Mouse (Mus musculus) midbrain, embryonic 12.5 days (tissue): ENCODE results near the gene Arhgap15. TPM values are rescaled to one million over a fixed set of nuclear protein-coding genes. Genes with fewer than 3 reads are reported as not detected.

Source experiments
- ATAC-seq: fragments of 200-750 bp; cut with Nextera tagmentation; 2 replicates; pipeline ENCODE4 v1.8.0; 2017; ENCODE audit warnings: low read depth, moderate TSS enrichment, moderate library complexity; ENCODE audit not compliant: low FRiP score
- H3K27ac ChIP-seq: fragments of 300-500 bp; sonication (generic); replicated peaks from 2 replicates; pipeline ENCODE4 v1.5.1; 2016; ENCODE audit warnings: mild to moderate bottlenecking
- H3K27me3 ChIP-seq: fragments of 300-500 bp; sonication (generic); 2 replicates; pipeline ENCODE4 v1.6.1; 2016; ENCODE audit warnings: mild to moderate bottlenecking
- H3K36me3 ChIP-seq: fragments of 300-500 bp; sonication (generic); 2 replicates; pipeline ENCODE4 v1.6.1; 2016
- H3K4me1 ChIP-seq: fragments of 300-500 bp; sonication (generic); 2 replicates; pipeline ENCODE4 v1.6.1; 2016
- H3K4me2 ChIP-seq: fragments of 300-500 bp; sonication (generic); replicated peaks from 2 replicates; pipeline ENCODE4 v1.6.1; 2016; ENCODE audit warnings: mild to moderate bottlenecking, moderate library complexity
- H3K4me3 ChIP-seq: fragments of 300-500 bp; sonication (generic); 2 replicates; pipeline ENCODE4 v1.5.1; 2016; ENCODE audit warnings: mild to moderate bottlenecking
- H3K9ac ChIP-seq: fragments of 300-500 bp; sonication (generic); replicated peaks from 2 replicates; pipeline ENCODE4 v1.6.1; 2016; ENCODE audit warnings: mild to moderate bottlenecking, moderate library complexity
- H3K9me3 ChIP-seq: fragments of 300-500 bp; sonication (generic); 2 replicates; pipeline ENCODE4 v1.6.1; 2016; ENCODE audit warnings: mild to moderate bottlenecking
- WGBS: fragments of 180-500 bp; shearing (Covaris S2); methylation state at CpG from one replicate; pipeline ENCODE4 v1.1.7; 2016; 5-methylcytosine and 5-hydroxymethylcytosine counted together
- polyA plus RNA-seq: library from polyadenylated mRNA; unstranded; fragments of >200 nt; fragmentation: Nextera tagmentation; extraction: Ambion mirVana; gene quantifications from 2 replicates; pipeline ENCODE4 v1.2.1, GENCODE M21; 2016

Arhgap15 gene
- polyA plus RNA-seq, 1 experiment from 2014 or later: 0.32 TPM

DNA sequence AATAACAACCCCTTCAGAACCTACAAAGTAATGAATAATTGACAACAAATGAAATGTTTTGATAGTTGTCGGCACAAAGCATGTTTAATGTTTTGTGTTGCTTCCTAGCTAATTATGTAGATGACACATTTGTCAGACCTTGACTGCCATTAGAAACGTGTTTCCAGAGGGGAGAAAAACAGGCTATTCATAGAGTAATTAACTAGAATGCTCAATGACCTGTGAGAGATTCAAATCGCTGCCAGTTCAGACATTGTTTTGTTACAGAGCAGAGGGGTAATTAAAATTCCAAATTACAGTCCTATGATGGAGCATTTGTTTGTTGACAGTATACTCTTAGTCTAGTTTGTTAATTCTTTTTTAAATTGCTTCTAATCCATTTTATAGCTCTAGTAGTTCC, 37.5 kb downstream of the Arhgap15 start:
- Histone ChIP-seq H3K4me3 (no peak overlapping the region), H3K27ac (no peak overlapping the region), H3K4me2 (no peak overlapping the region), H3K9ac (no peak overlapping the region), H3K36me3 (no peaks in the 10 kb centered on the region), H3K27me3 (peaks cover 5% of the 10 kb centered on the region; the same call in 1 of the 2 replicates), H3K9me3 (no peaks in the 10 kb centered on the region), H3K4me1 (peaks cover 8% of the 10 kb centered on the region)
- ATAC-seq: no peak
- WGBS: 47% methylated on average over 3 of the region's 3 CpGs

DNA sequence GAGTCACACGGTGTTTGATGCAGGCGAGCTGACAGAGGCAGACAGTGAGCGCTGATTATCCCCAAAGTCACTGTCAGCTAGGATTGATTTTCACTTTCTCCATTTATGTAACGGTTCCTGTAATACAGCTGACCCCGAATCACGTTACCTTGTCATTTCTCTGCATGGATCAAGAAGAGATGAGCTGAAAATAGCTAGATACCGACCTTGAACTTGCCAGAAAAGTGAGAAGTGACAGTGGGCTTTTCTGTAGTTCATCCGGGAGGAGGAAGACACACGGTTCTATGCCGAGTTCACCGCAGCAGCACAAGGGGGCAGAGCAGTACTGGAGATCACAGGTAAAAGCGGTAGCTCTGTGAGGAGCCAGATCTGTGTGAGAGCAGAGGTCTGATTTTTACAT, 38.5 kb downstream of the Arhgap15 start:
- peak; percentile 76 for ATAC-seq
- no peak overlapping the region for H3K27ac ChIP-seq
- H3K27me3 ChIP-seq: peaks cover 5% of the 10 kb centered on the region; the same call in 1 of the 2 replicates
- 53% methylated on average over 12 of the region's 12 CpGs for WGBS
- H3K36me3 ChIP-seq: no peaks in the 10 kb centered on the region
- no peak overlapping the region for H3K9ac ChIP-seq
- H3K4me3 ChIP-seq: no peak overlapping the region
- peaks cover 8% of the 10 kb centered on the region for H3K4me1 ChIP-seq
- H3K9me3 ChIP-seq: no peaks in the 10 kb centered on the region
- no peak overlapping the region for H3K4me2 ChIP-seq

GRCm38 (mm10) chr2:43788484-43788883, 39.9 kb downstream of the Arhgap15 start:
- WGBS: 30% methylated on average over 8 of the region's 8 CpGs
- H3K4me3 ChIP-seq: no peak overlapping the region
- peak; percentile 55; the same call in 1 of the 2 replicates for ATAC-seq
- H3K27ac ChIP-seq: no peak overlapping the region
- peaks cover 8% of the 10 kb centered on the region for H3K4me1 ChIP-seq
- H3K9ac ChIP-seq: no peak overlapping the region
- peaks cover 5% of the 10 kb centered on the region; the same call in 1 of the 2 replicates for H3K27me3 ChIP-seq
- H3K4me2 ChIP-seq: no peak overlapping the region
- no peaks in the 10 kb centered on the region for H3K9me3 ChIP-seq
- H3K36me3 ChIP-seq: no peaks in the 10 kb centered on the region

DNA sequence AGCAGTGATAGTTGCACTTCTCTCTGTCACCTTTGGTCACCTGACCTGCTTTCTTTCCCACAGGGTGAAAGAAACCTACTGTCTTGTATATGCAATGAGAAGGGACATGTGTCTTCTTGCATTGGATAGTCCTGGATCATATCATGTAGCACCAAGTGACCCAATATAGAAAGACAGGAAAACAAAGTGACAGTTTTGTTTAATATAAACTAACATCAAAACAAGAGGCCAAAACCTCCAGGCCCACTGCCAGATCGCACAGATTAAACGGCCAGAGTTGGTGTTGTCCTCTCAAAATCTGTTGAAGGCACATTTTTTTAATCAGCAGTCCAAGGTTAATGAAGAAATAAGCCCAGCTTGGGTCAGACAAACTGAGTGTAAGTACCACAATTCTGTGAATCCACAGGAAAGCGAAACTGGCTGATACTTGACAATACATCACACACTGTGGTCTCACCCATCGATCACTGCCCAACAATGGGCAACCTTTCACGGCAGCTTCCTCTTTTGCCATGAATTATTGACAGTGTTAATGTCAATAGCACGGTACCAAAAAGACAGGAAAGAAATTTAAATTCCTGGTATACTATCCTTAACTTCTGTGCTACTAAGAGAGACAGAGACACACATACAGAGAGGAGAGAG, 41.5 kb downstream of the Arhgap15 start:
- Histone ChIP-seq H3K4me2 (no peak overlapping the region), H3K36me3 (no peaks in the 10 kb centered on the region), H3K9me3 (no peaks in the 10 kb centered on the region), H3K9ac (no peak overlapping the region), H3K4me3 (no peak overlapping the region), H3K4me1 (peaks cover 8% of the 10 kb centered on the region), H3K27me3 (peaks cover 5% of the 10 kb centered on the region; the same call in 1 of the 2 replicates), H3K27ac (no peak overlapping the region)
- no peak for ATAC-seq
- 86% methylated on average over 6 of the region's 6 CpGs for WGBS

DNA sequence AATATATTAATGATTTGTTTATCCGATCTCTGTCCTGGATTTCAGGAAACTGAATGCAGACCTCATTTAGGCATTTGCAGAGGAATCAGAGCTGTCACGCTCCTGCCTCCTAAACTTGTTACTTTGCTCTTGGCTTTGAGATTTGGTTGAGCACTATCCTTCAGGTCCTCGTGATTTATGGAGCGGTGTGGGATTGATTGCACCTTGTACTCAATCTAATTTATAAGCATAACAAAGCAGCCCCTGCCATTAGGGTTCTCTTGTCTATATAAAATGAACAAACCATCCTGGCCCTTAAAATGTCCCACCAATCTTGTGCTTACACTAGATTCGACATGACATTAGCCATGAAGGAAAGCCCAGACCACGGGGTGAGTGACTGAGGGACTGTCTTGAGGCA, 43.0 kb downstream of the Arhgap15 start:
- H3K9ac ChIP-seq: no peak overlapping the region
- H3K27ac ChIP-seq: no peak overlapping the region
- H3K4me3 ChIP-seq: no peak overlapping the region
- H3K4me2 ChIP-seq: no peak overlapping the region
- WGBS: 85% methylated on average over 6 of the region's 6 CpGs
- H3K36me3 ChIP-seq: no peaks in the 10 kb centered on the region
- peaks cover 8% of the 10 kb centered on the region for H3K4me1 ChIP-seq
- H3K27me3 ChIP-seq: peaks cover 4% of the 10 kb centered on the region; the same call in 1 of the 2 replicates
- H3K9me3 ChIP-seq: no peaks in the 10 kb centered on the region
- no peak for ATAC-seq

- WGBS: 63% methylated on average over 3 of the region's 3 CpGs
- H3K4me1 ChIP-seq: peaks cover 8% of the 10 kb centered on the region
- H3K36me3 ChIP-seq: no peaks in the 10 kb centered on the region
- H3K9ac ChIP-seq: no peak overlapping the region
- no peak for ATAC-seq
- H3K27me3 ChIP-seq: no peaks in the 10 kb centered on the region
- H3K27ac ChIP-seq: no peak overlapping the region
- H3K4me3 ChIP-seq: no peak overlapping the region
- no peaks in the 10 kb centered on the region for H3K9me3 ChIP-seq
- H3K4me2 ChIP-seq: no peak overlapping the region
These were observed 44.5 kb downstream of the Arhgap15 start for GRCm38 (mm10) chr2:43793105-43793504.

DNA sequence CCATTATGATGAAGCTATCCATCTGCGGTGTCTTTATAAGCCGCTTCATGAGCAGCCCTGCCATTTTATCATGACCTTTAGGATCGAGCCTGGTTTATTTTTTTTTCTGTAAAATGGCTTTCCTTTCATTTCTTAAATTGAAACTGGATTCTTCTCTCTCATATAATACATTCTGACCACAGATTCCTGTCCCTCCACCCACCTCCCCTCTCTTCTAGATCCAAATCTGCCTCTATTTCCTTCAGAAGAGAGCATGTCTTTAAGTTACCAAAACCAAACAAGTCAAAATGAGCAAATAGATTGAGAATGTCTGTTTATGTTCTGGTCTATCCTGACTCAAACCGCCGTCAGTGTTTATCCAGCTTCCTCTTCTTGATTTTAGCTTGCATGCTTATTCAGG, 46.1 kb downstream of the Arhgap15 start:
- ATAC-seq: no peak
- no peaks in the 10 kb centered on the region for H3K27me3 ChIP-seq
- no peak overlapping the region for H3K4me3 ChIP-seq
- H3K4me1 ChIP-seq: no peaks in the 10 kb centered on the region
- H3K9ac ChIP-seq: no peak overlapping the region
- no peaks in the 10 kb centered on the region for H3K9me3 ChIP-seq
- H3K4me2 ChIP-seq: no peak overlapping the region
- 93% methylated on average over 5 of the region's 5 CpGs for WGBS
- H3K36me3 ChIP-seq: no peaks in the 10 kb centered on the region
- no peak overlapping the region for H3K27ac ChIP-seq

DNA sequence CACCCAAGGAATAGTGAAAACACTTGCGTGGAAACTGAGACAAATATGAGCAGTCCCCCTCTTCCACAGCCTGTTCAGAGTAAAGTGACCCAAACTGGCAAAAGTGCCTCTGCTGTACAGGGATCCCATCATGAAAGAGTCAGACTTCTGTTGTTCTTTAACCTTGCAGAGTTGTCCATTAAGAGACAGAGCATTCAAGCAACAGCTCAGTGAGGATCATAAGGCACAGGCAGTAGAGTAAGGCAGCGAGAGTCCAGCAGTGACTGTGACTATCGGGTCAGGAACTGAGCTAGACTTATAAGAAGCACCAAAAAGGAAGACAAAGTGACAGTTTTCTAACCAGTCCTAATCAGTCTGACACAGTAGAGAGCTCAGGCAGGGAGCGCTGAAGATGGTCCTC, 47.8 kb downstream of the Arhgap15 start:
- H3K36me3 ChIP-seq: no peaks in the 10 kb centered on the region
- WGBS: 92% methylated on average over 4 of the region's 4 CpGs
- no peak overlapping the region for H3K27ac ChIP-seq
- no peak overlapping the region for H3K4me3 ChIP-seq
- ATAC-seq: no peak
- H3K9me3 ChIP-seq: no peaks in the 10 kb centered on the region
- no peak overlapping the region for H3K9ac ChIP-seq
- no peak overlapping the region for H3K4me2 ChIP-seq
- H3K27me3 ChIP-seq: no peaks in the 10 kb centered on the region
- H3K4me1 ChIP-seq: no peaks in the 10 kb centered on the region

DNA sequence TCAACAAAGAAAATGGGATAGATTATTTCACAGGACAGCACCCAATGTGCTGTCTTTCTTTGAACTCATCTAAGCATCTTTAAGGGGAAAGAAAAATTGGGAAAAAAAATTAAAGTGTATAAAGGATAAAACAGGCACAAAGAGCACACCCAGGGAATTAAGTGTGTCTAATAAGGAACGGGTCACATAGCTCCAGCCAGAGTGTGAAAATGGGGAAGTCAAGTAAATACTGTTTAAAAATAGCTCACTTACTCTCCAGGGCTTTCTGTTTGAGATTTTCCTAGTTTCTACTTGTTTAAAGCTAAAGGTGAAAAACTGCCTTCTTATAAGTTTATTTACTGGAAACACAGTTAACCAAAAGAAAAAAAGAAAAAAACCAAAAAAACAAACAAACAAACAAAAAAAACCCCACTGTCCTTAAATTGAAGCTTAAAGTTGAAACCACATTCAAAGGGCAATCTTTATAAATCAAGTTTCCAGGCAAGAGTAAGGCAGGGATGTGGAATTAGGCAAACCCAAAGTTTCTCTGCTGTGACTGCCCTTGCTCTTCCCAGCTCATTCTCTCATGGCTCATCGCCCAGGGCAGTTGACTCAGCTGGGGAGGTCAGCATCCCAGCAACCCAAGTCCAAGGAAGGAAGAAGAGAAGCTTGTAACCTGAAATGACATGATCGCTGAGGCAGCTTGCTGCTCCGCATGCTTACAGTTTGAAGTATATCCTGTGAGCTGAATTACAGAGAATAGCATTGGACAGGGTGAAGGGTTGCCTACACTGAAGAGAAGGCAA, 57.5 kb downstream of the Arhgap15 start:
- Histone ChIP-seq H3K27me3 (no peaks in the 10 kb centered on the region), H3K27ac (no peak overlapping the region), H3K4me1 (no peaks in the 10 kb centered on the region), H3K9ac (no peak overlapping the region), H3K4me3 (no peak overlapping the region), H3K36me3 (no peaks in the 10 kb centered on the region), H3K9me3 (no peaks in the 10 kb centered on the region), H3K4me2 (no peak overlapping the region)
- WGBS: 75% methylated on average over 4 of the region's 4 CpGs
- no peak for ATAC-seq

DNA sequence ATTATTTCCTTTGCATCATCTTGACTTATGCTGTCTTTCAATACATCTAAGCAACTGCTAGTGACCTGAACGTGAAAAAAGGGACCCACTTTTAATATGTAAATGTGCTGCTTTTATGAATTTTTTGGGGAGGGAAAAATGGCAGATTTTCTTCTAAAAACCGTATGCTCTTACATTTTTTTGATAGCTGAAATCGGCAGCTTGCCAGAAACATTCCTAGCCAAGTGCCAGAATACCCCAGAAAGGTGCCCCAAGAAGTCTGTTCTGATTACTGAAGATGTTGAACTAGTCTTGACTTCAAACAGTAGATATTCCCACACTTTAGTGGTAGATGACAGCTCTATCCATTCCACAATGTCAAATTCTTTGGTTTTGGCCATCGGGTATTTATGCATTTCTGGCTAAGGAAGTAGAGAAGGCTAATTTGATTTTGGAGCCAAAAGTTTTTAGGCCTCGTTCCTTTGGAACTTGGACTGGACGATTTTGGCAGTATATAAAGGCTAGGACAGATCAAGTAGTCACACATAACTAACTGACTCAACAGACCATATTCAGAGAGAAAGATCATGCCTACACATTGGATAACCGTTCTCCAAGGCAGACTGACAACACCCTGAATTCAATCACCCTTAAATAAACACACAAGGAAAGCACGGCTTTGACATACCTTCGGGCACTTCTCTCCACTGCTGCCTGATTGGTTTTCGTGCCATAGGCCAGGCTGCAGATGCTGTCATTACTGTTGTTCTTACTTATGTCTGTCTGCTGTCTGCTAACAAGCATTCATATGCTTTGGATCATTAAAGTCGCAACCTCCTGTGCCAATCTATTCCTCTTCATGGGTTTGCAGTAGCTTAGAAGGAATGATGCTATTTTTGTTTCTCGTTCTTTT, 67.5 kb downstream of the Arhgap15 start:
- Histone ChIP-seq H3K36me3 (no peaks in the 10 kb centered on the region), H3K27ac (no peak overlapping the region), H3K4me2 (no peak overlapping the region), H3K4me3 (no peak overlapping the region), H3K27me3 (no peaks in the 10 kb centered on the region), H3K9ac (no peak overlapping the region), H3K9me3 (no peaks in the 10 kb centered on the region), H3K4me1 (no peaks in the 10 kb centered on the region)
- 90% methylated on average over 12 of the region's 12 CpGs for WGBS
- no peak for ATAC-seq

DNA sequence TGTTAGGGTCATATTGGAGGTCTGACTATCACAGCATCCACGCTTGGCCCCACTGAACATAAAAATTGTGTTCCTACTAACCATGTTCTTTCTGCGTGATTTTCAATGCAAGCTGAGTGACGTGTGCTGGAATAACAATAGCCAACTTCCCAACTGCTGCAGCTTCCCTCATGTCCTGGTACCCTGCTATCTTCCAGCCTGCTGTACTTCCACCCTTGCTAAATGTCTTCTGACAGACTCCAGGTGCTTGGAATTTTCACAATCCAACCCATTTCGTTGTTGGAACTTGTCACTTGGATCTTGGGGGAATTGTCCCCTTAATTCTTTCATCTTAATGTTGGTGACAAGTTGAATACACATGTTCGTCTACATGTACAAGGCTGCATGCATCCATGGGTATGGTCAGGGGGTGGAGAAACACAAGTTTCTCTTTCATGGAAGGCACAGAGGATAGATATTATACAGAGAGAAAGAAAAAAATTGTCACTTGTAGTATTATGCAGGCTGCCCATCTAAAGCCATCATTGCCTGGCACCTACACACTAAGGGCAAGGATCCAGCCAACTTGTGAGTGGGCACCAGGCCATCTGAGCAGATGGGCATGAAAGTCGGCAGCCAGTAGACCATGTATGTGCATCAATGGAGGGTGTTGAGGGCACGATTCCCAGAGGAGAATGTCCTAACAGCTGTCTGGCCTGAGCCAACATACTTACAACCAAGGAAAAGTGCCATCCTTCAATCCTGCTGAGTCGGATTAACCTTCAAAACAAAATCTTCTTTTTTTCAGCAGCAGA, 68.4 kb downstream of the Arhgap15 start:
- WGBS: 90% methylated on average over 8 of the region's 8 CpGs
- no peaks in the 10 kb centered on the region for H3K27me3 ChIP-seq
- H3K4me2 ChIP-seq: no peak overlapping the region
- no peaks in the 10 kb centered on the region for H3K4me1 ChIP-seq
- no peaks in the 10 kb centered on the region for H3K9me3 ChIP-seq
- H3K36me3 ChIP-seq: no peaks in the 10 kb centered on the region
- H3K9ac ChIP-seq: no peak overlapping the region
- H3K4me3 ChIP-seq: no peak overlapping the region
- no peak overlapping the region for H3K27ac ChIP-seq
- ATAC-seq: no peak
